Mouse (Mus musculus) c-Kit-positive CD71-negative TER-119-negative erythroid progenitor cells, embryonic 14.5 days (primary cell): Measurements from ENCODE around the gene Per2.
A peak's percentile ranks its signal among the peaks of the same experiment; 100 is the strongest.
"Not testable (repeated sequence)": the region's sequence is repeated elsewhere in the genome, so short reads cannot be mapped to it uniquely, and the experiment has no call there.

Experiments
- DNase-seq: peaks from one replicate; pipeline ENCODE4 v3.0.0-alpha.2; 2013; ENCODE audit warnings: low read depth

Gene Per2

GRCm38 (mm10) chr1:91459059-91459809 lies at the start of gene Per2:
Gene Per2 (minus strand): TSS chr1:91459324.
- DNase-seq = peak; percentile 99

DNA sequence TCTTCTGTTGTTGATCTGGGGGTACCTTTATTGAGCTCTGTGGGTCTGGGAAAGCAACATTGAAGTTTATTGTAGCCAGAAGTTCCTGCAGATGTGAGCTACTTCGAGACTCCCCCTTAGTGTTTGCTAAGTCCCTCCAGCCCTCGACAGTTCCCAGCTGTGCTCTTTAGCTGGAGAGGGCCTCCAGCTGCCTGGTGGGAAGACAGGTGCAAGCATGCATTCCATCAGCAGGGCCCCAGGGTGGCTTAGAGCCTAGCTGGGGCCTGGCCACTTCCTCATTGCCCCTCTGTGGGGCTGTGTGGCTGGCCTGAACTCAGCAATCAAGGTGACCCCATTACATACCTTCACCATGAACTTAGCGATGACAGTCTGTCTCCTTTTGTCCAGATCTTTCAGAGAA lies 45.5 kb upstream of the Per2 start:
- no peak for DNase-seq

GRCm38 (mm10) chr1:91498579-91498978 lies 39.5 kb upstream of the Per2 start:
- no peak for DNase-seq

DNA sequence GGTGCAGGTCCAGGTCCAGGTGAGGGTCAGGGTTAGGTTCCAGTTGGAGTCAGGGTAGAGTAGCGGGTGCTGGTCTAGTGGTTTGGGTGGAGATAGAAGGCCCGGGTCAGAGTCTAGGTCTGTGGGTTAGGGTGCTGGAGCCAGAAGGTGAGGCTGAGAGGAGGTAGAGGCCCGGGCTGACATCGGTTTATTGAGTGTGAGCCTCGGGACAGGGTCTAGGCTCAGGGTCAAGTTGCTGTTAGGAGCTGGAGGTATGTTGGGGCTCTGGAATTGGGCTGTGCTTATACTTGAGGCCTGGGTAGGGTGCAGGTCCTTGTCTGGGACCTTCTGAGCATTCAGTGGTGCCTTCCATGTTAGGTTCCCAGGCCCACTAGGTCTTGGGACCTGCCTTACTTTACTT lies 36.2 kb upstream of the Per2 start:
- DNase-seq = no peak

DNA sequence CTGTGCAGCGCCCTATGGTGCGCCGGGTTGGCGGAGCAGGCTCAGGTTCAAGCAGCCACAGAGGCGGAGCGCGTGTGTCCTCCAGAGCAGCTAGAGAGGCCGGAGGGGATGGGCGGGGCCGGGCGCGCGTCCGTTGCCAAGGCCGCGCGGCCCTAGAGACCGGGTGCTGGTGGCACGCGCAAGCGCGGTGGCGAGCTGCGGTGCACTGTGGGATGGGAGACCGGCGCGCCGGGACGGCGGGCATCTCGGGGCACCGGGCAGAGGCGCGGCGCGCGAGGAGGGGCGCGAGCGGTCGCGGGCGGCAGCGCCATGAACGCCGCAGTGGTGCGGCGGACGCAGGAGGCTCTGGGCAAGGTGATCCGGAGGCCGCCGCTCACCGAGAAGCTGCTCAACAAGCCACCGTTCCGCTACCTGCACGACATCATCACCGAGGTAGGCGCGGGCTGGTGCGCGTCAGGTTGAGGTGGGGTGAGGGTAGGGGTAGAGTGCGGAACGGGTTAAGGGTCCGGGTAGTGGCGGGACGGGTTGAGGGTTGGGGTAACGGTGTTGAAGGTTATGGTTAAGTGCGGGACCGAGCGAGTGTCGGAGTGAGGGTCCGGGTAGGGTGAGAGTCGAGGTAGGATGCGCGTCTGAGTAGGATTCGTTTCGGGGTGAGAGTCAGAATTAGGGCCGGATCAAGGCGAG lies 35.5 kb upstream of the Per2 start, which contains the start of gene Traf3ip1:
Gene Traf3ip1, plus strand, starts transcription at position 191 of the 684 bp plus-strand sequence.
- peak; percentile 74 for DNase-seq

- DNase-seq = no peak
Observed at GRCm38 (mm10) chr1:91493938-91494337, 34.8 kb upstream of the Per2 start.

- DNase-seq = no peak
Observed at GRCm38 (mm10) chr1:91492740-91493139, 33.6 kb upstream of the Per2 start.

DNA sequence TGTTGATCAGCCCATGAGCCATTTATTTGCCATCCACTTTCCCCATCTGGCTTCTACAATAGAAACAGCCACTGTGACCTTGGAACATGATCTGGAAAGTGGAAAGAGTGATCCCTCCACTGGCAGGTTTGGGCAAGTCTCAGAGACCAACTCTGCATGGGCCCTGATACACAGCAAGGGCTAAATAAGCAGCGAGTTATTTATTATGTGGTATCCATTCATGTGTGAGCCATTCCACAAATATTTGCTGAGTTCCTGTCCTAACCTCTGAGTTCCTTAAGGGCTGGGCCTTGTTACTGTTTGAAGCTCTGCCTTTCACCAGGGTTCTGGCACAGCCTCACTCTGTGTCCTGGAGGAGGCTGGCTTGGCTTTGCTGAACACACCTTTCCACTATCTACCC lies 31.2 kb upstream of the Per2 start:
- DNase-seq = no peak

GRCm38 (mm10) chr1:91486165-91486564 lies 27.0 kb upstream of the Per2 start:
- no peak for DNase-seq

- no peak for DNase-seq
Observed at GRCm38 (mm10) chr1:91485422-91485821, 26.3 kb upstream of the Per2 start.

DNA sequence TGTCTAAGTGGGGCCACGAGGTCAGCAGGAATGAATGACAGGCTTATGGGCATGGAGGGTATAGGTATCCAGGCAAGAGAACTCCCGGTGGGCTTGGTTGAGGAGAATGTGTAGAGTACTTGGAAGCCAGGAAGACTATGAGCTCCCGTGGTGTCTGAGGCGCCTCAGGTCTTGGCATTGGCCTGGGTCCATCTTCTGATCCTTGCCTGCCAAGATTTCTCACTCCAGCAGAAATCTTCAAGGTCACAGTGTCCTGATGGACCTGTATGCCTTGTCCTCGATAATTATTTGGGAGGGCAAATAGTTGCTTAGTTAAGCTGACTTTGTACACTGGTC lies 24.9 kb upstream of the Per2 start:
- DNase-seq = no peak

DNA sequence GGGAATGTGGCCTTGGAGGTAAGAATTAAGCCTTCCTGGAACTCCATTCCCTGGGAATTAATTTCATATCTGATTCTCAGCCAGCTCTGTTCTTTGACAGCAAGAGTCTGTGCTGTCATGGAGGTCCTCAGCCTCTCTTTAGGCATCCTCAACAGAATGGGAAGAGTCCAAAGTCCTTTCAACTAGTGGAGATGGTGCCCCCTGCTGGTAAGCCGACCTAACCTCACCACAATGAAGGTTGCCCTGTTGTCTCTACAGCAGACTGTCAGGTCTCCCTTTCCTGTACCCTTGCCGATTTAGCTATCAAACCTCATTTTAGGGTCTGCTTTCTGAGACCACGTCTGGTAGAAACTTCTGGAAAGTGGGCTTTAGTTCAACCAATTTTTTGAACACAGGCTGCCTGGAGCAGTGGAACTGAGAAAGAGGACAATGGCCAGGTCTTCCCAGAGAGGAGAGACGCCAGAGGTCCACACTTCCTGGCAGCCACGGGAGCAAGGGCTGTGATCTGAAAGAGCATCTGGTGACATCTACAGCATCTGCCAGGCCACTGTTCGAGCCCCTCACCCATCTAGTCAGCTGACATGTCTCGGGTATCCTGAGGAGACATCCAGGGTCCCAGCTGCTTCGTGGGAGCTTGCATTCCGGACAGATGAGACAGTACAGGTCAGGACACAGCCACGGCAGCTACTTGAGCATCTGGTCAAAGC lies 24.3 kb upstream of the Per2 start:
- DNase-seq = peak; percentile 73

GRCm38 (mm10) chr1:91482616-91483211 lies 23.6 kb upstream of the Per2 start:
- DNase-seq = no peak

- DNase-seq = no peak
Observed at GRCm38 (mm10) chr1:91478958-91479357, 19.8 kb upstream of the Per2 start.

DNA sequence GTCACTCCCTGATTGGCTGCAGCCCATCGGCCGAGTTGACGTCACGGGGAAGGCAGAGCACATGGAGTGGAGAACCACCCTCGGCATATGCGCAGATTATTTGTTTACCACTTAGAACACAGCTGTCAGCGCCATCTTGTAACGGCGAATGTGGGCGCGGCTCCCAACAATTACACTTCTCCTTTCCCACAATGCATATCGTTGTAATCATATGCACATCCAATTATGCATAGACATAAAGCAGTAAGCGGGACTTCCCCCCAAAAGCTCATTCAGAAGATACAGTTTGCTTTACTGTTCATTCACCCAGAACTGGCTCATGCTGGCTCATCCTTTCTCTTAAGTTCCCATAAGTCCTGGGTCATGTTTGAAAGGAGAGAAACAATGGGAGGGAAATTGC lies 19.0 kb upstream of the Per2 start:
- not testable (repeated sequence) for DNase-seq

- no peak for DNase-seq
Observed at GRCm38 (mm10) chr1:91469888-91470419, 10.8 kb upstream of the Per2 start.

DNA sequence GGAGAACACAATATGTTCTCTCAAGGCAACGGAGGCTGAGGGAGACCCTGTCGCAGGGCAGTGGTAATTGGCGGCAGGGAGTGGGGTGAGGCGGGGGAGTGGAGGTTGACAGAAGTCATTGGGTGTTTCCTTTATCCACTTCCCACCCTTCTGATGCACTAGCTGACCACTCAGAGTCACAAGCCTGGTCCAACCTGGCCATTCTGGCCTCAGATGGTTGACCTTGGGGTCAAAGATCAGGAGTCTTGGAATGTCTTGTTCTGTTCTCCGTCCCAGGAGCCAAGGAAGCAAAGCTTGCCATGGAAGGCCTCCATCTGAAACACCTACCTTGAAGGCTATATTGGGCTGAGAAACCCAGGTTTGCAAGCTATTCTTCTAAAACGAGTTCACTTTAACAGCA lies 7.1 kb upstream of the Per2 start:
- no peak for DNase-seq

- no peak for DNase-seq
Observed at GRCm38 (mm10) chr1:91465244-91465643, 6.1 kb upstream of the Per2 start.

- no peak for DNase-seq
Observed at GRCm38 (mm10) chr1:91464436-91464835, 5.3 kb upstream of the Per2 start.

GRCm38 (mm10) chr1:91463336-91463995 lies 4.3 kb upstream of the Per2 start:
- no peak for DNase-seq

DNA sequence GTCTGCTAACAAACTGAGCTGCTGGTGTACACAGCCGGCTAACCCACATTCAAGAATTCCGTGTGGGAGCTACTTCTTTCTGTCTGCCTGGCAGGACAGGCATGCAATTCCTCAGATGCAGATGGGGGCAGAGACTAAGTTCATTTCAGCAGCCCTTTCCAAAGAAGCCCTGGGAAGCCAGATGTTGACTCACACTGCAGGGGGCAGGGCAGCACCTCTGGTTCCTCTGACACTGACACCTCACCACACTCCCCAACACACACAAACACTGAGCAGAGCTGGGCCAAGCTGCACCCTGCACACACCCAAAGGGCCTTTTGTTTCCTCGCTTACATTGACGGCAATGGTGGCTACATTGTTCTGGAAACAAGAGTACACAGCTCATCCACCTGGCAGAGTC lies 1.4 kb upstream of the Per2 start:
- DNase-seq = no peak

DNA sequence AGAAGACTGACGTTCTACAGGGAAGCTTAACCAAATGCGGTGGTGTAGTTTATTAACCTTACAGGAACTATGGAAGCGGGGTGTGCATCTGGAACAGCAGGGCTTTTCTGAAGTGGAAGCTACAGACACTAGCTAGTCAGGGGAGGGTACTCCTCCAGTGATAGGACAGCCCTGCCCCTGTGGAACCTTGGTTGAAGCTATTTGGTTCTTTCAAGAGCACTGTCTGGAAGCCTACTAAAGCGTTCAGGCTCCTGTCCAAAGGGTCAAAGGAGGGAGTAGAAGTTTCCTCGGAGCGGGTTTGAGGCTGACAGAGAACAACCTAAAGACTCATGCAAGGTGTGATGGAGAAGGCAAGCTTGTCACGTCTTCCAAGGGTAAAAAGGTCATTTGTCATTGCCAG lies 945 bp upstream of the Per2 start:
- no peak for DNase-seq
